ENCODE assay signal across 8 mouse cellular contexts in the genomic region with DNA sequence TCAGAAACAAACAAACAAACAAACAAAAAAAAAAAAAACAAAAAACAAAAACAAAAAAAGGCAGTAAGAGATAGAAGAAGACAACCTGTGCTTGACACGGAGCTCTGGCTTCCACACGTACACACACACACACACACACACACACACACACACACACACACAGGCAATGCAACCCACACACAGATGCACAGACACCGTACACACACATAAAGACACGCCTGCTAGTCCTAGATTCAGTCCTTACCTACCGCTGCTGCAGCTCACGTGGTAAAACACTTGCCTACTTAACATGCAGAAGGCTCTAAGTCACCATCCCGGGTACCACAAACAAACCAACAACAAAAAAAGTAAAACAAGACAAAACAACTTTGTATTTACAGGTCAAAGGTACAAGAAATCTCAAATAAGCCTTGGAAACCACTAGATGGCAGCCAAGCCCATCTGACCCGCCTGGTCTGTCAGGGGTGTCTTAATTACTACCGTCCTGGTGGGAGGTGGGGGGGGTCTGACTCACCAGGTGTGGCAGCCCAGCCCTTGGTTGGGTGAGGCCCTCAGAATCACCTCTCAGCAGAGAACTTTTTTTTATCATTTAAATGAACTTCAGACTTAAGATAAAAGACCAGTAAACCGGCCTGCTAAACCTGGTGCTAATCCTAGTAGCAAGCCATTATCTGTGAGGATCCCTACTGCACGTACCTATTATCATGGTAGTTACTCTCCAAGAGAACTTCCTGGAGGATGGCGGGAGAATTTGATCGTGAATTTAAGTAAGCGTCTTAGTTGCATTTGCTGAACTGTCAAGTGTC. TPM values are rescaled to one million over a fixed set of nuclear protein-coding genes. Genes with fewer than 3 reads are reported as not detected.
A peak's percentile ranks its signal among the peaks of the same experiment; 100 is the strongest.
DNase-seq lines count a peak whose midpoint lies in the region; ATAC-seq lines count a peak whose summit lies in the region.

No protein-coding gene starts in this region.

- no peaks in the 10 kb centered on the region for H3K36me3 ChIP-seq in heart, embryonic 12.5 days
- H3K36me3 ChIP-seq in kidney, embryonic 14.5 days (ENCODE audit: control insufficient read depth, insufficient read depth, low read length): no peaks in the 10 kb centered on the region
- H3K36me3 ChIP-seq in stomach, embryonic 15.5 days: no peaks in the 10 kb centered on the region

- no peak overlapping the region for H3K4me2 ChIP-seq in heart, embryonic 12.5 days
- H3K4me2 ChIP-seq in kidney, embryonic 14.5 days (replicated peaks; ENCODE audit: low read depth, low read length): no peak overlapping the region
- H3K4me2 ChIP-seq in stomach, embryonic 15.5 days: no peak overlapping the region

- H3K9ac ChIP-seq in heart, embryonic 12.5 days: no peak overlapping the region
- no peak overlapping the region for H3K9ac ChIP-seq in kidney, embryonic 14.5 days (ENCODE audit: low read depth, low read length)
- no peak overlapping the region for H3K9ac ChIP-seq in stomach, embryonic 15.5 days

- H3K4me3 ChIP-seq in heart, embryonic 12.5 days: no peak overlapping the region
- no peak overlapping the region for H3K4me3 ChIP-seq in kidney, embryonic 14.5 days (ENCODE audit: low read length)
- H3K4me3 ChIP-seq in stomach, embryonic 15.5 days (replicated peaks): no peak overlapping the region

- DNase-seq in heart, adult 18-20 months: peak; percentile 37 to 59
- DNase-seq in B cell, adult 2 months: peak; percentile 59 to 65
- DNase-seq in adrenal gland, postnatal 25 days: peak; percentile 28
- DNase-seq in layer of hippocampus, adult 9-10 months (ENCODE audit: low spot score): no peak
- no peak for DNase-seq in layer of hippocampus, postnatal 14 days (ENCODE audit: low spot score in 2 of 2)

- H3K27ac ChIP-seq in heart, embryonic 12.5 days (ENCODE audit: poor library complexity, severe bottlenecking): no peak overlapping the region
- no peak overlapping the region for H3K27ac ChIP-seq in kidney, embryonic 14.5 days (ENCODE audit: low read depth, low read length)
- no peak overlapping the region for H3K27ac ChIP-seq in stomach, embryonic 15.5 days

- peaks cover 5% of the 10 kb centered on the region; the same call in 1 of the 2 replicates for H3K27me3 ChIP-seq in heart, embryonic 12.5 days (replicated peaks)
- H3K27me3 ChIP-seq in kidney, embryonic 14.5 days (ENCODE audit: control insufficient read depth, insufficient read depth, low read length): peaks cover 5% of the 10 kb centered on the region; the same call in 1 of the 2 replicates
- H3K27me3 ChIP-seq in stomach, embryonic 15.5 days (replicated peaks): 0 out of 2 replicates have a peak, but pooled peaks cover 3% of the 10 kb centered on the region

- H3K4me1 ChIP-seq in heart, embryonic 12.5 days (replicated peaks): peaks cover 7% of the 10 kb centered on the region
- H3K4me1 ChIP-seq in kidney, embryonic 14.5 days (ENCODE audit: control insufficient read depth, insufficient read depth, low read length): 0 out of 2 replicates have a peak, but pooled peaks cover 5% of the 10 kb centered on the region
- H3K4me1 ChIP-seq in stomach, embryonic 15.5 days: no peaks in the 10 kb centered on the region; the same call in 1 of the 2 replicates

- no peaks in the 10 kb centered on the region for H3K9me3 ChIP-seq in heart, embryonic 12.5 days (replicated peaks)
- no peaks in the 10 kb centered on the region for H3K9me3 ChIP-seq in kidney, embryonic 14.5 days (ENCODE audit: control insufficient read depth, low read length)
- H3K9me3 ChIP-seq in stomach, embryonic 15.5 days: no peaks in the 10 kb centered on the region

- 22% methylated on average over 14 of the region's 14 CpGs for WGBS in heart, embryonic 12.5 days
- WGBS in kidney, embryonic 14.5 days: 26% methylated on average over 14 of the region's 14 CpGs
- WGBS in stomach, embryonic 15.5 days: 24% methylated on average over 14 of the region's 14 CpGs

- no peak for ATAC-seq in heart, embryonic 12.5 days (ENCODE audit: insufficient number of reproducible peaks, low FRiP score)
- ATAC-seq in kidney, embryonic 14.5 days (ENCODE audit: low FRiP score, low TSS enrichment): peak; percentile 48; the same call in 1 of the 2 replicates
- peak; percentile 66; the same call in 1 of the 2 replicates for ATAC-seq in stomach, embryonic 15.5 days (ENCODE audit: insufficient read depth, low FRiP score, low read depth)

RNA-seq across cellular contexts. Expression of a gene that starts 14.3 kb away (rescaled TPM):
- total RNA-seq in heart, adult 18-20 months (2021): 10 to 100 TPM; 11.1 to 14.0 TPM
- 8.8 and 9.6 TPM in 2 replicates for polyA plus RNA-seq in heart, embryonic 12.5 days (2016; fragmentation: Nextera tagmentation; extraction: Ambion mirVana)
- 24.0 and 26.1 TPM in 2 replicates for total RNA-seq in adrenal gland, postnatal 25 days (2021)
- polyA plus RNA-seq in kidney, embryonic 14.5 days (2014; fragmentation: Nextera tagmentation; extraction: Ambion mirVana): 6.4 and 7.8 TPM in 2 replicates
- polyA plus RNA-seq in stomach, embryonic 15.5 days (2015; fragmentation: Nextera tagmentation; extraction: Ambion mirVana): 6.5 and 7.0 TPM in 2 replicates
- 10 to 100 TPM; 22.1 to 22.9 TPM for total RNA-seq in layer of hippocampus, postnatal 14 days (2021)

Comparison
In these comparisons a context has a peak if more than half of its experiments do, and no peak if none do; other contexts are left out.
1. DNase-seq: peak in heart, adult 18-20 months (2 of 2), B cell, adult 2 months (2 of 2) and adrenal gland, postnatal 25 days (single experiment); none in layer of hippocampus, adult 9-10 months (single experiment) and layer of hippocampus, postnatal 14 days (0 of 2).